Mouse (Mus musculus) hindbrain, embryonic 14.5 days (tissue): ENCODE measurements around the gene Mon1a. TPM values are rescaled to one million over a fixed set of nuclear protein-coding genes. Genes with fewer than 3 reads are reported as not detected.

Source experiments
- ATAC-seq: fragments of 200-750 bp; cut with Nextera tagmentation; 2 replicates; pipeline ENCODE4 v1.8.0; 2017; ENCODE audit warnings: moderate number of reproducible peaks, mild to moderate bottlenecking, moderate TSS enrichment, moderate library complexity; ENCODE audit not compliant: low FRiP score
- DNase-seq: peaks from one replicate; pipeline ENCODE4 v3.0.0-alpha.2; 2015; ENCODE audit warnings: low spot score
- H3K27ac ChIP-seq: fragments of 300-500 bp; sonication (generic); 2 replicates; pipeline ENCODE4 v1.5.1; 2014; ENCODE audit warnings: mild to moderate bottlenecking, moderate library complexity
- H3K27me3 ChIP-seq: fragments of 300-500 bp; sonication (generic); 2 replicates; pipeline ENCODE4 v1.6.1; 2014; ENCODE audit warnings: mild to moderate bottlenecking, low read length, mixed read lengths; ENCODE audit not compliant: control insufficient read depth, insufficient read depth
- H3K36me3 ChIP-seq: fragments of 300-500 bp; sonication (generic); replicated peaks from 2 replicates; pipeline ENCODE4 v1.6.1; 2014; ENCODE audit not compliant: control insufficient read depth, insufficient read depth
- H3K4me1 ChIP-seq: fragments of 300-500 bp; sonication (generic); replicated peaks from 2 replicates; pipeline ENCODE4 v1.6.1; 2014; ENCODE audit warnings: antibody characterized with exemption, low read length, mixed read lengths; ENCODE audit not compliant: control insufficient read depth, insufficient read depth
- H3K4me2 ChIP-seq: fragments of 300-500 bp; sonication (generic); replicated peaks from 2 replicates; pipeline ENCODE4 v1.6.1; 2014; ENCODE audit warnings: mild to moderate bottlenecking, moderate library complexity
- H3K4me3 ChIP-seq: fragments of 300-500 bp; sonication (generic); replicated peaks from 2 replicates; pipeline ENCODE4 v1.5.1; 2014; ENCODE audit warnings: mild to moderate bottlenecking, low read length
- H3K9ac ChIP-seq: fragments of 300-500 bp; sonication (generic); 2 replicates; pipeline ENCODE4 v1.6.1; 2014
- H3K9me3 ChIP-seq: fragments of 300-500 bp; sonication (generic); 2 replicates; pipeline ENCODE4 v1.6.1; 2016; ENCODE audit warnings: low read length; ENCODE audit not compliant: control insufficient read depth
- WGBS: fragments of 180-500 bp; shearing (Covaris S2); extraction: QIAGEN DNeasy Blood & Tissue Kit; methylation state at CpG from one replicate; pipeline ENCODE4 v1.1.7; 2014; 5-methylcytosine and 5-hydroxymethylcytosine counted together
- polyA plus RNA-seq: library from polyadenylated mRNA; unstranded; fragments of >200 nt; fragmentation: Nextera tagmentation; extraction: Ambion mirVana; gene quantifications from 2 replicates; pipeline ENCODE4 v1.2.1, GENCODE M21; 2014

Mon1a gene
- polyA plus RNA-seq, 1 experiment from 2014 or later, result 22.1 TPM

DNA sequence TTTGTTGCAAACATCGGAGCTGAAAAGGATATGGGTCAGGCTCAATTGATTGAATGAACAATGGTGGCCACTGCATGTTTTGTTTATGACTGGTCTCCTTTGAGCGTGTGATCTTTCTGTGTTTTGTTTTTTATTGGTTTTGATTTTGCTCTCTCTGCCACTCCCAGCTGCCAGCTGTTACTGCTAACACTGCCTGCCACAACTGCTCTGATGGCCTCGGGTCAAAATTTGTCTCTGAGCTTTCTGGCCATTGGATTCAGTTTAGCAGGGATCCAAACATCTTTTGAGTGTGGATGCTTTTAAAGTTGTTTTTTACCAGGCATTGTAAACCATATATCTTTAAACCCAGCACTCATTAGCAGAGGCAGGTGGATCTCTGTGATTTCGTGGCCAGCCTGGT, 7.5 kb upstream of the Mon1a start:
- ATAC-seq (no peak), DNase-seq (no peak)
- no peak overlapping the region for H3K27ac ChIP-seq
- H3K36me3 ChIP-seq, result no peaks in the 10 kb centered on the region
- H3K4me2 ChIP-seq, result no peak overlapping the region
- 74% methylated on average over 4 of the region's 4 CpGs for WGBS
- no peaks in the 10 kb centered on the region for H3K27me3 ChIP-seq
- no peak overlapping the region for H3K4me3 ChIP-seq
- no peaks in the 10 kb centered on the region for H3K9me3 ChIP-seq
- no peak overlapping the region for H3K9ac ChIP-seq
- H3K4me1 ChIP-seq, result no peaks in the 10 kb centered on the region

DNA sequence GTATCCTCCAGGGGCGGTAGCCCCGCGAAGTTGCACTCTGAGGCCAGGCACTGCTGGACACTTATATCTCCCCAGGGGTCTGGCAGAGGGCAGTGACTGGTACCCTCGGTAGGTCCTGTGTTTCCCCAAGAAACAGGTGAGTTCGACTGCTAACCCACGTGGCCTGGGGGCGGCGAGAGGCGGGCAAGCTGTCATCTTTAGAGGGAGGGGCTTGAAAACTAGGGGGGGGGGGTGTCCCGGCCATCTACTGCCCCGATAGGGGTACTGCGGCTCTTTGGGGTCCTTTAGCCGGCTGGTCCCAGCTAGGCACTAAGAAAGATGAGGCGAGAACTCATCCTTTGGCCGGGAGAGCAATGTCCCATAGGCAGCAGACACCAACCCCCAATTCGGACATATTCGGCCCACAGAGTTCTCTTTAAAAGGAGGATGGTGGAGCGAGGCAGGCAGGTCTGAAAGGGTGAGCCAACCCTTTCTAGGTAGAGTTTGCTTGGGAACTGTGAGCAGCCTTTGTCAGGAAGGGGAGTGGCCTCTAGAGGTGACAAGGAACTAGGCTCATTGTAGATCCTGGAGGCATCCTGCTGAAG, 408 bp downstream of the Mon1a start:
- Histone ChIP-seq H3K4me2 (peak overlapping the region; percentile 67), H3K9me3 (no peaks in the 10 kb centered on the region), H3K4me1 (peaks cover 17% of the 10 kb centered on the region), H3K27ac (peak overlapping the region; percentile 81), H3K27me3 (peaks cover 6% of the 10 kb centered on the region), H3K36me3 (peaks cover 9% of the 10 kb centered on the region; the same call in 1 of the 2 replicates), H3K4me3 (peak overlapping the region; percentile 88), H3K9ac (peak overlapping the region; percentile 84)
- WGBS, result under 1% methylated on average over 18 of the region's 18 CpGs
- ATAC-seq (peak; percentile 74), DNase-seq (peak; percentile 38)

DNA sequence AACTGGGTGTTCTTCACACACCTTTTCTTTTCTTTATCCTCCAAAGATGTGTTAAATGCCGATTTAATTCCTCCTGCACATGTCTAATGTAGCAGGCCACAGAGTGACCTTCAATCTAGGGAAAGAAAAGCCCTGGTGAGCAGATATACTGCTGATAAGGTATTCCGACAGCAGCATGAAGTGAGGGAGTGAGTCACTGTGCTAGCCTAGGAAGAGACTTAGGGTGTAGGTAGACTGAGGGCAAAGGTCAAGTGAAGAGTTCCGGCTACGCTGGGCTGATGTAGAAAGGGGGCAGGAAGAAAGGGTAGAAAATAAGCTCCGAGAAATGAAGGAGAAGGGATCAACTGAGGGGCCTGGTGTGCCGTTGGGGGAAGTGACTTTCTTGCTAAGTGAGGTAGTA, 2.3 kb downstream of the Mon1a start:
- Histone ChIP-seq H3K27me3 (peaks cover 6% of the 10 kb centered on the region), H3K27ac (no peak overlapping the region), H3K9ac (no peak overlapping the region), H3K9me3 (no peaks in the 10 kb centered on the region), H3K4me3 (no peak overlapping the region), H3K4me2 (no peak overlapping the region), H3K4me1 (peaks cover 17% of the 10 kb centered on the region), H3K36me3 (peaks cover 14% of the 10 kb centered on the region; the same call in 1 of the 2 replicates)
- ATAC-seq (no peak), DNase-seq (no peak)
- 95% methylated on average over 6 of the region's 6 CpGs for WGBS

DNA sequence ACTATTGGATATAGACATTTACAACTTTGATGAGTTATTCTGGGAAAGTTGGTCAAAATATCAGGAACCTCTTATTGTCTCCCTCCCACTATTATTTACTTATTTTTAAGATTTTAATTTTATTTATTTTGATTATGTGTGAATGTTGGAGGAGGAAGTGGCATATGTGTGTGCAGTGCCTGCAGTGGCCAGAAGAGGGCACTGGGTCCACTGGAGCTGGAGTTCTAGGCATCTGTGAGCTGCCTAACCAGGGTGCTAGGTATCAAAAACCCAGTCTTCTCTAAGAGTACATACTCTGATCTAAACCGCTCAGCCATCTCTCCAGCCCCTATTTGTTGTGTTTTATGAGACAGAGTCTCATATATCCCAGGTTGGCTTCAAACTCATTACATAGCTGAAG, 3.1 kb downstream of the Mon1a start:
- ATAC-seq (no peak), DNase-seq (no peak)
- Histone ChIP-seq H3K9me3 (no peaks in the 10 kb centered on the region), H3K4me1 (peaks cover 17% of the 10 kb centered on the region), H3K4me3 (no peak overlapping the region), H3K4me2 (no peak overlapping the region), H3K27ac (no peak overlapping the region), H3K36me3 (peaks cover 14% of the 10 kb centered on the region; the same call in 1 of the 2 replicates), H3K27me3 (peaks cover 6% of the 10 kb centered on the region), H3K9ac (no peak overlapping the region)
- 97% methylated on average over 1 of the region's 1 CpGs for WGBS

DNA sequence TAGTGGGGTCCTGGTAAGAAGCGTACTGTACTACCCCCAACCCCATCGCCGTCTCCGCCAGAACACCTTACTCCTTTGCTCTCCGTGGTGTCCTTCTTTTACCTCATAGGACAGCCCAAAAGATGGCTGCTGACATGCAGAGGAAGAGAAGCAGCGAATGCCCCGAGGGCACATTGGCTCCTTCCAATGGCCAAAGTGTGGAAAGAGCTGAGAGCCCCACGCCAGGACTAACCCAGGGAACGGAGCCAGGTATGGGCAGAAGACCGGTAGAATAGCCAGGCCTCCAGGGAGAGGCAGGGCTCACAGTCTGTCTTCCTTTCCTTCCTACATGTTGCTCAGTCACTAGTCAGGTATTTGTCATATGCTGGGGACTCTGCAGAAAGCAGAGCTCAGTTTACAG, 10.6 kb downstream of the Mon1a start:
- 88% methylated on average over 10 of the region's 10 CpGs for WGBS
- Histone ChIP-seq H3K9ac (no peak overlapping the region), H3K27me3 (peaks cover 15% of the 10 kb centered on the region; the same call in 1 of the 2 replicates), H3K27ac (no peak overlapping the region), H3K4me1 (no peaks in the 10 kb centered on the region; the same call in 1 of the 2 replicates), H3K9me3 (no peaks in the 10 kb centered on the region), H3K4me2 (no peak overlapping the region), H3K36me3 (peaks cover 40% of the 10 kb centered on the region), H3K4me3 (no peak overlapping the region)
- ATAC-seq (no peak), DNase-seq (no peak)

DNA sequence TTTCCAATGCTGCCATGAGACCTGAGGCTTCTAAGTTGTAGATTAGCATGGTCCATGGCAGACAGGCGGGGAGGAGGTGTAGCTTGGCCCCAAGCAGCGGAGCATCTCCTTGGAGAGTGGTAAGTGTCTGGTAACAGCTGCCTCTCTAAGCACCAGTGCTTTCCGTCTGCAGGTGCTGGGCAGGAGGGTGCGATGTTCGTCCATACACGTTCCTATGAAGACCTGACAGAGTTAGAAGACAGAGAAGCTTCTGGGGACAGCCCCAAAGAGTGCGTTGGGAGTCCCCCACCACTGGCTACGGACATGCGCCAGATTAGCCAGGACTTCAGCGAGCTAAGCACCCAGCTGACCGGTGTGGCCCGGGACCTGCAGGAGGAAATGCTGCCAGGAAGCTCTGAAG, 11.9 kb downstream of the Mon1a start:
- Histone ChIP-seq H3K4me3 (no peak overlapping the region), H3K36me3 (peaks cover 36% of the 10 kb centered on the region), H3K27ac (no peak overlapping the region), H3K4me1 (no peaks in the 10 kb centered on the region; the same call in 1 of the 2 replicates), H3K9ac (no peak overlapping the region), H3K27me3 (peaks cover 15% of the 10 kb centered on the region; the same call in 1 of the 2 replicates), H3K4me2 (no peak overlapping the region), H3K9me3 (no peaks in the 10 kb centered on the region)
- 70% methylated on average over 12 of the region's 12 CpGs for WGBS
- no peak for ATAC-seq
- no peak for DNase-seq

DNA sequence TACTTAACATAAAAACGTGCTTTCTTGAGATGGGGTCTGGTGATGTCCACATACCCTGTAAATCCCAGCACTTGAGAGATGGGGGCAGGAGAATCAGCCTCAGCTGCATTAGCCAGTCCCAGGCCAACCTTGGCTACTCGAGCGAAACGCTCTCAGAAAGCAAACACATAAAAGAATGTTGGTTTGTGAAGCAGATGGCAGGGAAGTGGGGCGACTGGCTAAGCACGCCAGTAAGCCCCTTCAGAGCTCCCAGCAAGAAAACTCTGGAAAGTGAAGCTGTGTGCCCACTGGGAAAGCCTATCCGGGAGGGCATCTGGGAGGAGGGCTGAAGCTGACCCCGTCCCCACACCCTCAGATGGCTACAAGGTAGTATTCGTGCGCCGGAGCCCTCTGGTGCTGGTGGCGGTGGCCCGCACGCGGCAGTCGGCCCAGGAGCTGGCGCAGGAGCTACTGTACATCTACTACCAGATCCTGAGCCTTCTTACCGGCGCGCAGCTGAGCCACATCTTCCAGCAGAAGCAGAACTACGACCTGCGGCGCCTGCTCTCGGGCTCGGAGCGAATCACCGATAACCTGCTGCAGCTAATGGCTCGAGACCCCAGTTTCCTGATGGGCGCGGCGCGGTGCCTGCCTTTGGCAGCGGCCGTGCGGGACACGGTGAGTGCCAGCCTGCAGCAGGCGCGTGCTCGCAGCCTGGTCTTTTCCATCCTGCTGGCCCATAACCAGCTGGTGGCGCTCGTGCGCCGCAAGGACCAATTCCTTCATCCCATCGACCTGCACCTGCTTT, 13.1 kb downstream of the Mon1a start:
- H3K4me2 ChIP-seq, result peak overlapping the region; percentile 55
- H3K9ac ChIP-seq, result peak overlapping the region; percentile 44
- no peak overlapping the region for H3K27ac ChIP-seq
- H3K9me3 ChIP-seq, result no peaks in the 10 kb centered on the region
- WGBS, result 4% methylated on average over 44 of the region's 44 CpGs
- peak; percentile 61; the same call in 1 of the 2 replicates for ATAC-seq
- peak; percentile 86 for DNase-seq
- H3K27me3 ChIP-seq, result peaks cover 15% of the 10 kb centered on the region; the same call in 1 of the 2 replicates
- peak overlapping the region; percentile 25 for H3K4me3 ChIP-seq
- H3K4me1 ChIP-seq, result no peaks in the 10 kb centered on the region; the same call in 1 of the 2 replicates
- H3K36me3 ChIP-seq, result peaks cover 36% of the 10 kb centered on the region

DNA sequence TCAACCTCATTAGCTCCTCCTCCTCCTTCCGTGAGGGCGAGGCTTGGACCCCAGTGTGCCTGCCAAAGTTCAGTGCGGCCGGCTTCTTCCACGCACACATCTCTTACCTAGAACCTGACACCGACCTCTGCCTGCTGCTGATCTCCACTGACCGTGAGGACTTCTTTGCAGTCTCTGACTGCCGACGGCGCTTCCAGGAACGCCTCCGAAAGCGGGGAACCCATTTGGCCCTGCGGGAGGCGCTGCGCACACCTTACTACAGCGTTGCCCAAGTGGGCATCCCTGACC, 13.6 kb downstream of the Mon1a start:
- Histone ChIP-seq H3K36me3 (peaks cover 36% of the 10 kb centered on the region), H3K9me3 (no peaks in the 10 kb centered on the region), H3K9ac (no peak overlapping the region), H3K4me2 (peak overlapping the region; percentile 55), H3K27me3 (peaks cover 15% of the 10 kb centered on the region; the same call in 1 of the 2 replicates), H3K4me3 (no peak overlapping the region; the same call in 1 of the 2 replicates), H3K4me1 (no peaks in the 10 kb centered on the region; the same call in 1 of the 2 replicates), H3K27ac (no peak overlapping the region)
- WGBS, result 12% methylated on average over 17 of the region's 17 CpGs
- no peak for ATAC-seq
- no peak for DNase-seq

DNA sequence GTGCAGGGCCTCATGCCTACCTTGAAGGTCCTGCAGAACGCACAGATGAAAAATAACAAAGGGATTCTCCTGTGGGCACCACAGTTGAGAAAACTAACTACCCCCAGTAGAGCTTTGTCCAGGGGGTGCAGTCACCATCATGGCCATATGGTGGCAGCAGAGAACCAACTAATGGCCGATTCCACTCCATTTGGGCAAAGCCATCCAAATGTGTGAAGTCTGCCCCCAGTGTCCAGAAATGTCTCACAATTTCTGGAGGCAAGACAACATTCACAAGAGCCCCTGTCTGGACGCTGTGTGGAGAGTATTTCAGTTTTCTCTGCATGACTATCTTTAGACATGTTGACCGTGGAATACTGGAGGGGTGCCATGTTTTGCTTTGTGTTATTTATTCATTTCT, 16.8 kb downstream of the Mon1a start:
- peaks cover 7% of the 10 kb centered on the region; the same call in 1 of the 2 replicates for H3K27me3 ChIP-seq
- H3K4me3 ChIP-seq, result no peak overlapping the region
- peak; percentile 96 for DNase-seq
- peaks cover 3% of the 10 kb centered on the region; the same call in 1 of the 2 replicates for H3K4me1 ChIP-seq
- H3K36me3 ChIP-seq, result peaks cover 13% of the 10 kb centered on the region
- 5% methylated on average over 4 of the region's 4 CpGs for WGBS
- no peaks in the 10 kb centered on the region for H3K9me3 ChIP-seq
- H3K4me2 ChIP-seq, result no peak overlapping the region
- peak; percentile 64; the same call in 1 of the 2 replicates for ATAC-seq
- H3K27ac ChIP-seq, result no peak overlapping the region
- no peak overlapping the region for H3K9ac ChIP-seq
